Mouse (Mus musculus): ENCODE measurements around the gene Actg1. TPM values are rescaled to one million over a fixed set of nuclear protein-coding genes. Genes with fewer than 3 reads are reported as not detected.

Actg1 gene
- total and polyA plus RNA-seq, 3 experiments, result 1,832 to 4,362 (median 2,424) TPM

GRCm38 (mm10) chr11:120342656-120343160 is 5.6 kb downstream of the Actg1 start:
- Histone ChIP-seq H3K79me2 (replicated peaks; ENCODE audit: control insufficient read depth, extremely low read depth, insufficient read depth, poor library complexity, severe bottlenecking) (peaks cover 11% of the 10 kb centered on the region), H3K4me1 (ENCODE audit: control insufficient read depth in 1 of 2, insufficient read depth in 2 of 2) (peaks cover 16 to 17% of the 10 kb centered on the region in 2 experiments), H3K27me3 (replicated peaks) (no peaks in the 10 kb centered on the region), H3K4me2 (ENCODE audit: insufficient read depth, low read depth, poor library complexity, severe bottlenecking) (no peak overlapping the region), H3K9me3 (replicated peaks; ENCODE audit: low read length) (no peaks in the 10 kb centered on the region), H3K9ac (ENCODE audit: insufficient read depth, low read depth) (no peak overlapping the region), H3K36me3 (replicated peaks in 1 of 2; ENCODE audit: control insufficient read depth in 1 of 2, insufficient read depth in 1 of 2, low read length in 1 of 2) (peaks cover 18 to 22% of the 10 kb centered on the region in 2 experiments), H3K27ac (ENCODE audit: insufficient read depth, low read depth) (no peak overlapping the region), H3K4me3 (replicated peaks in 1 of 3; ENCODE audit: low read depth in 2 of 3, low read length in 2 of 3, poor library complexity in 1 of 3) (no peak overlapping the region)
- dilution Hi-C loops (cut with MboI; ENCODE audit: extremely low pct_ligation_motif_present, extremely low pct_unique_long_range_greater_than_20kb, low sequenced_read_pairs), result no loop called here
- in situ Hi-C loops (cut with MboI; ENCODE audit: low pct_ligation_motif_present, low pct_unique_long_range_greater_than_20kb, low sequenced_read_pairs), result no loop called here
- DNase-seq (ENCODE audit: extremely low read depth), result no peak
- TF ChIP-seq SMC3 (IDR thresholded peaks at IDR 0.05; ENCODE audit: low read depth, low read length) (no peak), BHLHE40 (IDR thresholded peaks at IDR 0.05; ENCODE audit: low read depth, low read length) (no peak), ZC3H11A (IDR thresholded peaks at IDR 0.05; ENCODE audit: low read depth, low read length) (no peak), MXI1 (IDR thresholded peaks at IDR 0.05; ENCODE audit: low read depth, low read length) (no peak), MAFK (IDR thresholded peaks at IDR 0.05; ENCODE audit: insufficient replicate concordance, low read length) (no peak), ZNF384 (IDR thresholded peaks at IDR 0.05; ENCODE audit: low read depth, low read length) (no peak), POLR2AphosphoS2 (IDR thresholded peaks at IDR 0.05; ENCODE audit: low read depth, low read length) (no peak), USF1 (IDR thresholded peaks at IDR 0.05; ENCODE audit: low read depth, low read length) (no peak), E2F4 (IDR thresholded peaks at IDR 0.05; ENCODE audit: insufficient replicate concordance, low read depth, low read length) (no peak), MAZ (IDR thresholded peaks at IDR 0.05; ENCODE audit: low read depth, low read length) (no peak), HCFC1 (IDR thresholded peaks at IDR 0.05; ENCODE audit: low read depth, low read length) (no peak), CTCF (conservative IDR thresholded peaks at IDR 0.05 in 1 of 2, IDR thresholded peaks at IDR 0.05 in 1 of 2; ENCODE audit: low read depth in 2 of 2, low read length in 2 of 2) (no peak), ZMIZ1 (IDR thresholded peaks at IDR 0.05; ENCODE audit: low read depth, low read length) (no peak), ETS1 (conservative IDR thresholded peaks at IDR 0.05; ENCODE audit: low read depth, low read length) (no peak), RCOR1 (conservative IDR thresholded peaks at IDR 0.05; ENCODE audit: low read depth, low read length) (no peak), NELFE (IDR thresholded peaks at IDR 0.05; ENCODE audit: low read depth, low read length) (no peak)

GRCm38 (mm10) chr11:120341661-120342060 is 6.7 kb downstream of the Actg1 start:
- TF ChIP-seq NELFE (IDR thresholded peaks at IDR 0.05; ENCODE audit: low read depth, low read length) (no peak), BHLHE40 (IDR thresholded peaks at IDR 0.05; ENCODE audit: low read depth, low read length) (no peak), HCFC1 (IDR thresholded peaks at IDR 0.05; ENCODE audit: low read depth, low read length) (no peak), ZMIZ1 (IDR thresholded peaks at IDR 0.05; ENCODE audit: low read depth, low read length) (no peak), MAFK (IDR thresholded peaks at IDR 0.05; ENCODE audit: insufficient replicate concordance, low read length) (no peak), POLR2AphosphoS2 (IDR thresholded peaks at IDR 0.05; ENCODE audit: low read depth, low read length) (no peak), CHD2 (IDR thresholded peaks at IDR 0.05; ENCODE audit: low read length) (no peak), TBP (conservative IDR thresholded peaks at IDR 0.05; ENCODE audit: low read depth, low read length) (no peak), UBTF (IDR thresholded peaks at IDR 0.05; ENCODE audit: low read depth, low read length) (no peak)
- Histone ChIP-seq H3K4me3 (replicated peaks in 1 of 3; ENCODE audit: low read depth in 2 of 3, low read length in 2 of 3, poor library complexity in 1 of 3) (no peak overlapping the region), H3K4me2 (ENCODE audit: insufficient read depth, low read depth, poor library complexity, severe bottlenecking) (no peak overlapping the region), H3K27ac (ENCODE audit: insufficient read depth, low read depth) (no peak overlapping the region), H3K36me3 (replicated peaks in 1 of 2; ENCODE audit: control insufficient read depth in 1 of 2, insufficient read depth in 1 of 2, low read length in 1 of 2) (peaks cover 11 to 16% of the 10 kb centered on the region in 2 experiments), H3K9ac (ENCODE audit: insufficient read depth, low read depth) (no peak overlapping the region), H3K9me3 (replicated peaks; ENCODE audit: low read length) (peaks cover 2% of the 10 kb centered on the region), H3K27me3 (replicated peaks) (peaks cover 3% of the 10 kb centered on the region), H3K4me1 (ENCODE audit: control insufficient read depth in 1 of 2, insufficient read depth in 2 of 2) (peaks cover 15 to 17% of the 10 kb centered on the region in 2 experiments), H3K79me2 (replicated peaks; ENCODE audit: control insufficient read depth, extremely low read depth, insufficient read depth, poor library complexity, severe bottlenecking) (peaks cover 4% of the 10 kb centered on the region; the same call in 1 of the 2 replicates)
- in situ Hi-C loops (cut with MboI; ENCODE audit: low pct_ligation_motif_present, low pct_unique_long_range_greater_than_20kb, low sequenced_read_pairs), result no loop called here
- DNase-seq (ENCODE audit: extremely low read depth), result no peak
- dilution Hi-C loops (cut with MboI; ENCODE audit: extremely low pct_ligation_motif_present, extremely low pct_unique_long_range_greater_than_20kb, low sequenced_read_pairs), result no loop called here

Data from CH12.LX (cell line).